Mouse (Mus musculus) thymus, adult 2 months (tissue): Measurements from ENCODE around the gene Mxd3. TPM values are rescaled to one million over a fixed set of nuclear protein-coding genes. Genes with fewer than 3 reads are reported as not detected.
A peak's percentile ranks its signal among the peaks of the same experiment; 100 is the strongest.

Experiments
- DNase-seq: peaks from one replicate; pipeline ENCODE4 v3.0.0; 2021
- H3K27ac ChIP-seq: fragments of 200-500 bp; 2 replicates; pipeline ENCODE4 v1.5.1; 2012; ENCODE audit warnings: low read length, control low read depth; ENCODE audit not compliant: control insufficient read depth, insufficient read depth
- H3K27me3 ChIP-seq: fragments of 200-500 bp; 2 replicates; pipeline ENCODE4 v1.6.1; 2012; ENCODE audit warnings: mild to moderate bottlenecking, low read length, moderate library complexity, mixed read lengths; ENCODE audit not compliant: control insufficient read depth, insufficient read depth
- H3K36me3 ChIP-seq: fragments of 200-500 bp; 2 replicates; pipeline ENCODE4 v1.6.1; 2012; ENCODE audit warnings: mild to moderate bottlenecking, low read length, moderate library complexity; ENCODE audit not compliant: control insufficient read depth, insufficient read depth
- H3K4me1 ChIP-seq: fragments of 200-500 bp; replicated peaks from 2 replicates; pipeline ENCODE4 v1.6.1; 2012; ENCODE audit warnings: low read length; ENCODE audit not compliant: control insufficient read depth, insufficient read depth
- H3K4me3 ChIP-seq: fragments of 200-500 bp; 2 replicates; pipeline ENCODE4 v1.5.1; 2012; ENCODE audit warnings: mild to moderate bottlenecking, low read length, control low read depth, moderate library complexity; ENCODE audit not compliant: control insufficient read depth, insufficient read depth
- CTCF ChIP-seq: fragments of 200-500 bp; IDR thresholded peaks from 2 replicates; pipeline ENCODE4 v1.5.1; 2012; ENCODE audit warnings: mild to moderate bottlenecking, control low read depth, low read length, moderate library complexity, borderline replicate concordance; ENCODE audit not compliant: control insufficient read depth, poor library complexity, insufficient read depth; ENCODE audit errors: extremely low read depth
- POLR2A ChIP-seq: fragments of 200-500 bp; IDR thresholded peaks from 2 replicates; pipeline ENCODE4 v1.6.1; 2012; ENCODE audit warnings: mild to moderate bottlenecking, low read length, control low read depth, moderate library complexity; ENCODE audit not compliant: control insufficient read depth, poor library complexity, insufficient read depth; ENCODE audit errors: extremely low read depth
- WGBS: fragments of 180-500 bp; shearing (Covaris S2); methylation state at CpG from one replicate; pipeline ENCODE4 v1.1.7; 2018; 5-methylcytosine and 5-hydroxymethylcytosine counted together
- polyA plus RNA-seq: library from polyadenylated mRNA; depleted of rRNA; stranded (reverse); fragments of >200 nt; gene quantifications from 2 replicates; pipeline ENCODE4 v1.2.3, GENCODE M21; 2012

Gene Mxd3
- polyA plus RNA-seq, 1 experiment = 122 TPM

GRCm38 (mm10) chr13:55327633-55328032, 2.0 kb downstream of the Mxd3 start:
- Histone ChIP-seq H3K36me3 (peaks cover 24% of the 10 kb centered on the region), H3K4me3 (no peak overlapping the region; the same call in 1 of the 2 replicates), H3K4me1 (peaks cover 38% of the 10 kb centered on the region), H3K27ac (no peak overlapping the region), H3K27me3 (no peaks in the 10 kb centered on the region)
- TF ChIP-seq POLR2A = no peak
- TF ChIP-seq CTCF = peak; percentile 91; the same call in 1 of the 2 replicates
- peak; percentile 90 for DNase-seq
- 7% methylated on average over 8 of the region's 8 CpGs for WGBS

DNA sequence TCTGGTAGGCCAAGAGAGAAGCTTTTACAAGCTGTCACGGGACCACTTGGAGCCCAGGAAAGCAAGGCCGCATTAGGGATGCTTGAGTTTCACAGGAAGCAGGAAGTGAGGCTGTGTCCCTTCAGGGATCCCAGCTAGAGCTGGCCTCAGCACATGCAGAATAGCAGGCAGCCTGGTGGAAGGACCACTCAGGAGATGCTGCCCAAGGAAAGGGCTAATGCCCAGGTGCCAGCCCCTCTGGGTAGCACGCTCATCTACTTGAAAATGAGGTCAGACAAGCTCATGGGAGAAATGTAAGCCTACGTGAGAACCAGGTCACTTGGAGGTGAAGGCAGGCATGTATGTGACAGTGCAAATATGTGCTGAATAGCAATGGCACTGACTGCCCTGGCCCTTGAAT, 2.5 kb downstream of the Mxd3 start:
- H3K4me3 ChIP-seq = no peak overlapping the region
- TF ChIP-seq CTCF (no peak), POLR2A (no peak)
- no peak overlapping the region for H3K27ac ChIP-seq
- no peaks in the 10 kb centered on the region for H3K27me3 ChIP-seq
- peaks cover 40% of the 10 kb centered on the region for H3K4me1 ChIP-seq
- DNase-seq = no peak
- peaks cover 24% of the 10 kb centered on the region for H3K36me3 ChIP-seq
- WGBS = 90% methylated on average over 4 of the region's 4 CpGs

GRCm38 (mm10) chr13:55325596-55325995, 4.0 kb downstream of the Mxd3 start:
- peaks cover 45% of the 10 kb centered on the region for H3K4me1 ChIP-seq
- TF ChIP-seq CTCF (no peak), POLR2A (no peak)
- DNase-seq = no peak
- H3K36me3 ChIP-seq = peaks cover 24% of the 10 kb centered on the region
- 97% methylated on average over 11 of the region's 11 CpGs for WGBS
- no peaks in the 10 kb centered on the region for H3K27me3 ChIP-seq
- H3K4me3 ChIP-seq = no peak overlapping the region
- no peak overlapping the region for H3K27ac ChIP-seq

DNA sequence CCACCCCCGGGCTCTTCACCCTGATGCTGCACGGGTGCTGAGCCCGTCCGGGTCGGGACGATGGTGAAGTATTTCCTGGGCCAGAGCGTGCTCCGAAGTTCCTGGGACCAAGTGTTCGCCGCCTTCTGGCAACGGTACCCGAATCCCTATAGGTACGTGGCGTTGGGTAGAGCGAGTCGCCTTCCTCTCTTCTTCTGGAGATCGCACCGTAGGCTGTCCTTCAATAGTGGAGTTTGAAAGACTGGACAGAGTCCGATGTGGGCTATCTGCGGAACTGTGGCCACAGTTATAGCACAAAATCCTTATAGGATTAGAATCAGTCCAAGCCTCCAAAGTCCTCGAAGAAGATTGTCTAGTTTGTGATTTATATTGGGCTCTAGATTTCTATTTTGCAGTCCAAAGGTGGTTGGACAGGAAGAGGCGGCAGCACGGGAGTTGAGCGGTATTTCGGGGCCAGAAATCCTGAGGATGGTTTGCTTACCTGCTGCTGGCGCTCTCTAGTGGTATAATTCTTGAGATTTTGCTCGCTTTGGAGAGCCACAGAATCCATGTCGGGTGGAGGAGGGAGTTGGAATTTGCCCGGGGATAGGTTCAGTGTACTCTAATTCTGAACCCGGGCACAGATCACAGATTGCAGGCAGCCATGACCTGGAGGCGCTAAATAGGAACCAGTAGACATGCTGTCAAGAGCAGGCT, 7.3 kb downstream of the Mxd3 start:
- Histone ChIP-seq H3K27me3 (no peaks in the 10 kb centered on the region), H3K4me1 (peaks cover 25% of the 10 kb centered on the region), H3K36me3 (peaks cover 24% of the 10 kb centered on the region), H3K4me3 (peak overlapping the region; percentile 76), H3K27ac (peak overlapping the region; percentile 9; the same call in 1 of the 2 replicates)
- under 1% methylated on average over 31 of the region's 31 CpGs for WGBS
- TF ChIP-seq POLR2A (no peak), CTCF (no peak)
- DNase-seq = peak; percentile 38

GRCm38 (mm10) chr13:55321434-55322129, 8.0 kb downstream of the Mxd3 start, which contains the start of gene Rab24:
TSS of gene Rab24 (minus strand) at chr13:55321946.
- peak; percentile 89 for DNase-seq
- peak within 1 kb of the TSS; percentile 76 for H3K4me3 ChIP-seq
- WGBS = under 1% methylated on average over 72 of the region's 73 CpGs
- H3K36me3 ChIP-seq = peaks cover 24% of the 10 kb centered on the region
- H3K4me1 ChIP-seq = peaks cover 20% of the 10 kb centered on the region
- H3K27me3 ChIP-seq = no peaks in the 10 kb centered on the region
- H3K27ac ChIP-seq = peak within 1 kb of the TSS; percentile 9; the same call in 1 of the 2 replicates
- peak; percentile 79; the same call in 1 of the 2 replicates for TF ChIP-seq POLR2A
- TF ChIP-seq CTCF = 0 out of 2 replicates have a peak, but pooled peaks have one; percentile 32

DNA sequence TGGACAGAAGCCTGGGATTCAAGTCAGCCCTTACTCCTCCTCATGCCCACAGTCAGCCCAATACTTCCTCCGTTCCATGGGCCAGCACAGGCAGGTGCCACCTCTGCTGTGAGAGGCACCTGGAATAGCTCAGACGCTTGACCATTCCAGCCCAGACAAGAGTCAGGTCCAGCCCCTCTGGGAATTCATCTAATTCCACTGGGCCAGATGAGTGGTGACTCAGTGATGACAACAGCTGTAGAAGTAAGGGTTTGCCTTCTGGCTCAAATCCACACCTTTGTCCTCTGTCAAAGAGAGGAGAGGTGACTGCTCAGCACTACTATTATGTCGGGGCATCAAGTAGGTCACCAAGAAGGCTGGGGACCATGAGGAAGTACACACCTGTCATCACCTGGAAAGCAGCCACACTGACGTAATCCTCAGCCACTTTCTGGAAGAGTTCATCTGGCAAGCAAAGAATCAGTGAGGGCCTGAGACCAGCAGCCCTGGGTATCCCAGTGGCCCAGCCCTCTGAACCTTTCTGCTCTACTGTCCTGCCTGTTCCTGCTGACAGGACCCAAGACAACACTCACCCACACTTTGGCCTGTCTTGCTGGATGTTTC, 9.6 kb downstream of the Mxd3 start, which contains the start of gene Prelid1:
Gene Prelid1 (plus strand): TSS at position 570 of the 603 bp plus-strand sequence.
- H3K4me3 ChIP-seq = peak within 1 kb of the TSS; percentile 76
- H3K36me3 ChIP-seq = peaks cover 16% of the 10 kb centered on the region
- DNase-seq = no peak
- H3K4me1 ChIP-seq = peaks cover 20% of the 10 kb centered on the region
- no peak within 1 kb of the TSS for H3K27ac ChIP-seq
- TF ChIP-seq POLR2A (no peak), CTCF (no peak)
- WGBS = 96% methylated on average over 4 of the region's 4 CpGs
- H3K27me3 ChIP-seq = no peaks in the 10 kb centered on the region
